Mouse (Mus musculus) CH12.LX (cell line): ENCODE results near the gene Gnaz. TPM values are rescaled to one million over a fixed set of nuclear protein-coding genes. Genes with fewer than 3 reads are reported as not detected.

Experiments
- DNase-seq: peaks from one replicate; pipeline ENCODE4 v3.0.0-alpha.2; 2013; ENCODE audit errors: extremely low read depth
- H3K27ac ChIP-seq: 2 replicates; pipeline ENCODE4 v1.5.1; 2012; ENCODE audit warnings: low read depth, mild to moderate bottlenecking, control low read depth, moderate library complexity; ENCODE audit not compliant: insufficient read depth
- H3K27me3 ChIP-seq: replicated peaks from 2 replicates; pipeline ENCODE3; 2012; ENCODE audit warnings: inconsistent platforms
- H3K36me3 ChIP-seq, 2 experiments: replicated peaks in 1 of 2; 2 replicates each; pipeline versions ENCODE3 to v1.6.1; 2012; ENCODE audit warnings: inconsistent platforms in 1 of 2, low read length in 1 of 2, mild to moderate bottlenecking in 1 of 2, mixed read lengths in 1 of 2, moderate library complexity in 1 of 2; ENCODE audit not compliant: control insufficient read depth in 1 of 2, insufficient read depth in 1 of 2
- H3K4me1 ChIP-seq, 2 experiments: 2 replicates each; pipeline ENCODE4 v1.6.1; 2012; ENCODE audit warnings: inconsistent platforms in 1 of 2, moderate library complexity in 1 of 2; ENCODE audit not compliant: insufficient read depth in 2 of 2, control insufficient read depth in 1 of 2
- H3K4me2 ChIP-seq: 2 replicates; pipeline ENCODE4 v1.6.1; 2012; ENCODE audit warnings: low read depth, mild to moderate bottlenecking, control low read depth; ENCODE audit not compliant: poor library complexity, insufficient read depth, severe bottlenecking
- H3K4me3 ChIP-seq, 3 experiments: fragments of 150-350 bp in 1 of 3; sonication (generic) in 1 of 3; replicated peaks in 1 of 3; 2 replicates each; pipeline versions ENCODE3 to v1.5.1; 2011 to 2012; ENCODE audit warnings: low read depth in 2 of 3, low read length in 2 of 3, mild to moderate bottlenecking in 2 of 3, moderate library complexity in 2 of 3, control low read depth in 1 of 3, improper control_type of control experiment in 1 of 3, inconsistent platforms in 1 of 3, mixed read lengths in 1 of 3; ENCODE audit not compliant: poor library complexity in 1 of 3
- H3K79me2 ChIP-seq: replicated peaks from 2 replicates; pipeline ENCODE4 v1.6.1; 2012; ENCODE audit warnings: mild to moderate bottlenecking, moderate library complexity; ENCODE audit not compliant: control insufficient read depth, poor library complexity, insufficient read depth, severe bottlenecking; ENCODE audit errors: extremely low read depth
- H3K9ac ChIP-seq: 2 replicates; pipeline ENCODE4 v1.6.1; 2012; ENCODE audit warnings: low read depth, mild to moderate bottlenecking, control low read depth, moderate library complexity; ENCODE audit not compliant: insufficient read depth
- H3K9me3 ChIP-seq: replicated peaks from 2 replicates; pipeline ENCODE3; 2012; ENCODE audit warnings: low read length, inconsistent platforms, mixed read lengths
- CHD1 ChIP-seq: IDR thresholded peaks from 2 replicates; pipeline ENCODE4 v1.6.1; 2012; ENCODE audit warnings: low read depth, low read length, improper control_type of control experiment, inconsistent platforms
- CTCF ChIP-seq, 2 experiments: IDR thresholded peaks in 1 of 2; conservative IDR thresholded peaks in 1 of 2; 2 replicates each; pipeline ENCODE4 v1.5.1; 2011 to 2012; ENCODE audit warnings: low read depth in 2 of 2, low read length in 2 of 2, improper control_type of control experiment in 1 of 2, inconsistent platforms in 1 of 2, mild to moderate bottlenecking in 1 of 2, moderate library complexity in 1 of 2
- EP300 ChIP-seq: IDR thresholded peaks from 2 replicates; pipeline ENCODE4 v1.6.1; 2011; ENCODE audit warnings: low read length, improper control_type of control experiment
- ETS1 ChIP-seq: conservative IDR thresholded peaks from 2 replicates; pipeline ENCODE4 v1.6.1; 2012; ENCODE audit warnings: low read depth, mild to moderate bottlenecking, inconsistent platforms, low read length, improper control_type of control experiment, moderate library complexity
- GABPA ChIP-seq: IDR thresholded peaks from 2 replicates; pipeline ENCODE4 v1.6.1; 2012; ENCODE audit warnings: low read depth, low read length, improper control_type of control experiment, inconsistent platforms; ENCODE audit not compliant: insufficient replicate concordance
- JUN ChIP-seq: IDR thresholded peaks from 2 replicates; pipeline ENCODE4 v1.6.1; 2011; ENCODE audit warnings: low read depth, mild to moderate bottlenecking, low read length, improper control_type of control experiment, moderate library complexity; ENCODE audit not compliant: insufficient read depth
- JUND ChIP-seq: conservative IDR thresholded peaks from 2 replicates; pipeline ENCODE4 v1.6.1; 2011; ENCODE audit warnings: low read depth, low read length, improper control_type of control experiment
- KAT2A ChIP-seq: IDR thresholded peaks from 2 replicates; pipeline ENCODE4 v1.6.1; 2012; ENCODE audit warnings: low read length, improper control_type of control experiment, inconsistent platforms; ENCODE audit not compliant: insufficient replicate concordance
- MAFK ChIP-seq: IDR thresholded peaks from 2 replicates; pipeline ENCODE4 v1.6.1; 2011; ENCODE audit warnings: low read length, improper control_type of control experiment; ENCODE audit not compliant: insufficient replicate concordance
- MAX ChIP-seq: IDR thresholded peaks from 2 replicates; pipeline ENCODE4 v1.6.1; 2011; ENCODE audit warnings: low read length, improper control_type of control experiment
- MAZ ChIP-seq: IDR thresholded peaks from 2 replicates; pipeline ENCODE4 v1.6.1; 2012; ENCODE audit warnings: low read depth, mild to moderate bottlenecking, inconsistent platforms, low read length, improper control_type of control experiment, moderate library complexity
- MEF2A ChIP-seq: IDR thresholded peaks from 2 replicates; pipeline ENCODE4 v1.6.1; 2014; ENCODE audit warnings: low read depth, mild to moderate bottlenecking, inconsistent platforms, low read length, improper control_type of control experiment, borderline replicate concordance
- MXI1 ChIP-seq: IDR thresholded peaks from 2 replicates; pipeline ENCODE4 v1.6.1; 2011; ENCODE audit warnings: mild to moderate bottlenecking, low read depth, low read length, improper control_type of control experiment
- NELFE ChIP-seq: IDR thresholded peaks from 2 replicates; pipeline ENCODE4 v1.6.1; 2011; ENCODE audit warnings: low read depth, low read length, improper control_type of control experiment
- NRF1 ChIP-seq: IDR thresholded peaks from 2 replicates; pipeline ENCODE4 v1.6.1; 2014; ENCODE audit warnings: low read depth, mild to moderate bottlenecking, inconsistent platforms, low read length, improper control_type of control experiment, moderate library complexity
- POLR2AphosphoS2 ChIP-seq: IDR thresholded peaks from 2 replicates; pipeline ENCODE4 v1.6.1; 2011; ENCODE audit warnings: low read depth, low read length, improper control_type of control experiment
- SIN3A ChIP-seq: IDR thresholded peaks from 2 replicates; pipeline ENCODE4 v1.6.1; 2012; ENCODE audit warnings: low read length, improper control_type of control experiment, inconsistent platforms
- SMC3 ChIP-seq: IDR thresholded peaks from 2 replicates; pipeline ENCODE4 v1.6.1; 2011; ENCODE audit warnings: low read depth, low read length, improper control_type of control experiment
- TCF12 ChIP-seq: IDR thresholded peaks from 2 replicates; pipeline ENCODE4 v1.6.1; 2014; ENCODE audit warnings: low read depth, mild to moderate bottlenecking, inconsistent platforms, low read length, improper control_type of control experiment
- USF1 ChIP-seq: IDR thresholded peaks from 2 replicates; pipeline ENCODE4 v1.6.1; 2014; ENCODE audit warnings: low read depth, mild to moderate bottlenecking, inconsistent platforms, low read length, improper control_type of control experiment
- ZC3H11A ChIP-seq: IDR thresholded peaks from 2 replicates; pipeline ENCODE4 v1.6.1; 2012; ENCODE audit warnings: low read depth, mild to moderate bottlenecking, inconsistent platforms, low read length, improper control_type of control experiment
- ZKSCAN1 ChIP-seq: IDR thresholded peaks from 2 replicates; pipeline ENCODE4 v1.6.1; 2012; ENCODE audit warnings: low read depth, inconsistent platforms, low read length, improper control_type of control experiment, borderline replicate concordance
- ZMIZ1 ChIP-seq: IDR thresholded peaks from 2 replicates; pipeline ENCODE4 v1.6.1; 2012; ENCODE audit warnings: low read depth, mild to moderate bottlenecking, inconsistent platforms, low read length, improper control_type of control experiment
- dilution Hi-C: fragments of 300-500 bp; cut with MboI; formaldehyde crosslinking; loops from 2 replicates; pipeline ENCODE4 v1.14.3; 2020; ENCODE audit warnings: low sequenced_read_pairs; ENCODE audit not compliant: extremely low pct_unique_long_range_greater_than_20kb, extremely low pct_ligation_motif_present
- in situ Hi-C: fragments of 300-500 bp; cut with MboI; formaldehyde crosslinking; loops from 3 replicates; pipeline ENCODE4 v1.14.3; 2019; ENCODE audit warnings: low sequenced_read_pairs, low pct_ligation_motif_present, low pct_unique_long_range_greater_than_20kb, mixed read lengths
- polyA plus RNA-seq: library from polyadenylated mRNA; unstranded; fragments of >175 nt; gene quantifications from 2 replicates; pipeline ENCODE4 v1.2.1, GENCODE M21; 2012; ENCODE audit warnings: low read depth; ENCODE audit not compliant: insufficient read length
- total RNA-seq, 2 experiments: library from RNA; depleted of rRNA; stranded (reverse); fragments of 300-350 nt in 1 of 2; fragments of >200 nt in 1 of 2; gene quantifications; 2 replicates each; pipeline ENCODE4 v1.2.3; 2012 to 2014

Gnaz gene
- total and polyA plus RNA-seq, 3 experiments, result 2.7 to 36.9 (median 5.5) TPM

DNA sequence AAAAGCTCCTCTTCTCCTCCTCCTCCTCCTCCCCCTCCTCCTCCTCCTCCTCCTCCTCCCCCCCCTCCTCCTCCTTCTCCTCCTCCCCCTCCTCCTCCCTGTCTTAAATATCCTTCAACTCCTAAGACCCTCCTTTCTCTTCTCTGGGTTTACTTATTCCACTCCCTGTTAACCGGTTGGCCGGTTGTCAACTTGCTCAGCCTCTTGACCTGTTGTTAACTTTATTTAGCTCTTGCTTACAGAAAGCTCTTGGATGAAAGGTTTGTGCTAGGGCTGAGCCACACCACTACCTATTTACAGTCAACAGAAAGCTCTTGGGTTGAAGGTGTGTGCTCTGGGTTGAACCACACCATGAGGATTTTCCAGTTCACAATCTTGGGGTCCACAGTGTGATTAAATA lies 53.3 kb downstream of the Gnaz start:
- dilution Hi-C loops (no loop called here), in situ Hi-C loops (loop anchor here (5.0 kb wide), 1 partner anchor 83 kb away; no protein-coding TSS in a partner anchor)
- no peak overlapping the region for H3K9ac ChIP-seq
- H3K27ac ChIP-seq, result no peak overlapping the region
- no peak overlapping the region for H3K4me2 ChIP-seq
- no peaks in the 10 kb centered on the region for H3K79me2 ChIP-seq
- TF ChIP-seq POLR2AphosphoS2 (no peak), KAT2A (no peak), EP300 (no peak), JUN (no peak), MEF2A (no peak), CHD1 (no peak), ZKSCAN1 (no peak), ZMIZ1 (no peak), SIN3A (no peak), MAFK (no peak), USF1 (no peak)
- DNase-seq, result no peak
- H3K4me1 ChIP-seq, result no peaks in the 10 kb centered on the region; a peak in 1 of 4 replicates
- no peaks in the 10 kb centered on the region for H3K27me3 ChIP-seq
- H3K4me3 ChIP-seq, result no peak overlapping the region
- peaks cover 5% of the 10 kb centered on the region for H3K9me3 ChIP-seq
- peaks cover 3 to 4% of the 10 kb centered on the region in 2 experiments for H3K36me3 ChIP-seq

DNA sequence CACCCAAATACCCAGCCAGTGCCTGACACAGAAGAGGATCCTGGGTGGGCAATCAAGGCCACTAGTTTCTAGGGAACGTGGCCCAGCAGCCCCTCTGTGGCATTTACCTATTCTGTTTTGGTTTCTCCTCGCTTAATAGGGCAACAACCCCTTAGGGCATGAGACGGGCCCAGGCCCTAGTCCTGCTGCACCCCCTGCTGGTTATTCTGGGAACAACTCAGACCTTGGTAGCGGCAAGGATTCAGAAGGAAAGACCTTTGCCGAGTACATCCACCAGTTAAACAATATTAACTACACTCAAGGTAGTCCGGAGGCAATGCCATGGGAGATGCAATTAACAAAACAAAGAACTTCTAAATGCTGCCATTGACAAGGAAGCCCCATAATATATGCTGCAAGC lies 54.2 kb downstream of the Gnaz start:
- H3K9me3 ChIP-seq, result peaks cover 5% of the 10 kb centered on the region
- no peak overlapping the region for H3K9ac ChIP-seq
- no peak overlapping the region for H3K27ac ChIP-seq
- no peak overlapping the region for H3K4me2 ChIP-seq
- peak; percentile 70 for DNase-seq
- no peaks in the 10 kb centered on the region; a peak in 1 of 4 replicates for H3K4me1 ChIP-seq
- H3K79me2 ChIP-seq, result no peaks in the 10 kb centered on the region
- dilution Hi-C loops (no loop called here), in situ Hi-C loops (loop anchor here (5.0 kb wide), 1 partner anchor 84 kb away; no protein-coding TSS in a partner anchor)
- no peak overlapping the region for H3K4me3 ChIP-seq
- TF ChIP-seq USF1 (no peak), MXI1 (0 out of 2 replicates have a peak, but pooled peaks have one; percentile 30), SMC3 (peak; percentile 99), MAFK (no peak), KAT2A (no peak), MAZ (no peak), TCF12 (peak; percentile 10; the same call in 1 of the 2 replicates), SIN3A (peak; percentile 52; the same call in 1 of the 2 replicates), ETS1 (no peak), NRF1 (no peak), ZC3H11A (peak; percentile 96), GABPA (no peak), NELFE (peak; percentile 16; the same call in 1 of the 2 replicates), CTCF (conservative IDR thresholded peaks at IDR 0.05 in 1 of 2, IDR thresholded peaks at IDR 0.05 in 1 of 2; ENCODE audit: low read depth in 2 of 2, low read length in 2 of 2) (peak; percentile 85 to 98), ZKSCAN1 (0 out of 2 replicates have a peak, but pooled peaks have one; percentile 17), CHD1 (no peak), JUND (no peak), MEF2A (0 out of 2 replicates have a peak, but pooled peaks have one; percentile 22), POLR2AphosphoS2 (no peak), MAX (0 out of 2 replicates have a peak, but pooled peaks have one; percentile 30)
- no peaks in the 10 kb centered on the region for H3K27me3 ChIP-seq
- H3K36me3 ChIP-seq, result no peaks in the 10 kb centered on the region
